Mouse (Mus musculus) embryonic facial prominence, embryonic 10.5 days (tissue): Measurements from ENCODE around the gene Rnf207. TPM values are rescaled to one million over a fixed set of nuclear protein-coding genes. Genes with fewer than 3 reads are reported as not detected.

Experiments used
- DNase-seq: peaks from one replicate; pipeline ENCODE4 v3.0.0-alpha.2; 2017; ENCODE audit warnings: low spot score
- H3K27ac ChIP-seq: fragments of 300-500 bp; sonication (generic); replicated peaks from 2 replicates; pipeline ENCODE4 v1.5.1; 2016; ENCODE audit warnings: mild to moderate bottlenecking
- H3K27me3 ChIP-seq: fragments of 300-500 bp; sonication (generic); replicated peaks from 2 replicates; pipeline ENCODE4 v1.6.1; 2016; ENCODE audit warnings: low read depth, mild to moderate bottlenecking; ENCODE audit not compliant: poor library complexity, severe bottlenecking
- H3K36me3 ChIP-seq: fragments of 300-500 bp; sonication (generic); replicated peaks from 2 replicates; pipeline ENCODE4 v1.6.1; 2016; ENCODE audit warnings: mild to moderate bottlenecking, moderate library complexity
- H3K4me1 ChIP-seq: fragments of 300-500 bp; sonication (generic); 2 replicates; pipeline ENCODE4 v1.6.1; 2016
- H3K4me3 ChIP-seq: fragments of 300-500 bp; sonication (generic); 2 replicates; pipeline ENCODE4 v1.5.1; 2016; ENCODE audit warnings: mild to moderate bottlenecking, moderate library complexity
- H3K9me3 ChIP-seq: fragments of 300-500 bp; sonication (generic); 2 replicates; pipeline ENCODE4 v1.6.1; 2016; ENCODE audit warnings: mild to moderate bottlenecking
- WGBS: fragments of 180-500 bp; shearing (Covaris S2); methylation state at CpG from one replicate; pipeline ENCODE4 v1.1.7; 2016; 5-methylcytosine and 5-hydroxymethylcytosine counted together
- polyA plus RNA-seq: library from polyadenylated mRNA; unstranded; fragments of >200 nt; fragmentation: Nextera tagmentation; extraction: Ambion mirVana; gene quantifications from 2 replicates; pipeline ENCODE4 v1.2.1, GENCODE M21; 2016

Gene Rnf207
- polyA plus RNA-seq, 1 experiment from 2014 or later: 2.3 TPM

GRCm38 (mm10) chr4:152263512-152264176 lies 55.1 kb downstream of the Rnf207 start:
- H3K36me3 ChIP-seq: peaks cover 6% of the 10 kb centered on the region
- H3K4me1 ChIP-seq: peaks cover 63% of the 10 kb centered on the region
- peak overlapping the region; percentile 42; the same call in 1 of the 2 replicates for H3K27ac ChIP-seq
- DNase-seq: peak; percentile 69
- WGBS: 23% methylated on average over 10 of the region's 10 CpGs
- no peaks in the 10 kb centered on the region for H3K9me3 ChIP-seq
- H3K27me3 ChIP-seq: no peaks in the 10 kb centered on the region
- H3K4me3 ChIP-seq: no peak overlapping the region

- WGBS: 56% methylated on average over 9 of the region's 9 CpGs
- Histone ChIP-seq H3K36me3 (peaks cover 6% of the 10 kb centered on the region), H3K27ac (peak overlapping the region; percentile 42; the same call in 1 of the 2 replicates), H3K27me3 (no peaks in the 10 kb centered on the region), H3K4me3 (no peak overlapping the region), H3K9me3 (no peaks in the 10 kb centered on the region), H3K4me1 (peaks cover 59% of the 10 kb centered on the region)
- DNase-seq: no peak
Observed at GRCm38 (mm10) chr4:152263089-152263488, 55.7 kb downstream of the Rnf207 start.

- H3K9me3 ChIP-seq: no peaks in the 10 kb centered on the region
- H3K4me1 ChIP-seq: peaks cover 51% of the 10 kb centered on the region
- H3K27me3 ChIP-seq: no peaks in the 10 kb centered on the region
- H3K27ac ChIP-seq: no peak overlapping the region; the same call in 1 of the 2 replicates
- no peak for DNase-seq
- peaks cover 6% of the 10 kb centered on the region for H3K36me3 ChIP-seq
- H3K4me3 ChIP-seq: no peak overlapping the region
- WGBS: 72% methylated on average over 9 of the region's 9 CpGs
Observed at GRCm38 (mm10) chr4:152262187-152262586, 56.6 kb downstream of the Rnf207 start.

- 92% methylated on average over 8 of the region's 8 CpGs for WGBS
- H3K27me3 ChIP-seq: no peaks in the 10 kb centered on the region
- H3K27ac ChIP-seq: no peak overlapping the region
- DNase-seq: no peak
- H3K4me3 ChIP-seq: no peak overlapping the region
- peaks cover 41% of the 10 kb centered on the region for H3K4me1 ChIP-seq
- H3K36me3 ChIP-seq: peaks cover 6% of the 10 kb centered on the region
- H3K9me3 ChIP-seq: no peaks in the 10 kb centered on the region
Observed at GRCm38 (mm10) chr4:152260451-152260850, 58.3 kb downstream of the Rnf207 start.

GRCm38 (mm10) chr4:152257070-152257469 lies 61.7 kb downstream of the Rnf207 start:
- WGBS: 78% methylated on average over 6 of the region's 6 CpGs
- H3K27ac ChIP-seq: no peak overlapping the region
- no peaks in the 10 kb centered on the region for H3K27me3 ChIP-seq
- H3K4me1 ChIP-seq: peaks cover 27% of the 10 kb centered on the region
- H3K36me3 ChIP-seq: peaks cover 6% of the 10 kb centered on the region
- no peak for DNase-seq
- no peak overlapping the region for H3K4me3 ChIP-seq
- H3K9me3 ChIP-seq: no peaks in the 10 kb centered on the region

Other genes starting within 250 kb of the Rnf207 start
- gene Plekhg5, start 246.5 kb downstream of the Rnf207 start, polyA plus RNA-seq: 11.7 and 13.2 TPM in 2 replicates
- 1.0 and 1.3 TPM in 2 replicates for gene Tnfrsf25, start 203.1 kb downstream of the Rnf207 start, polyA plus RNA-seq
- 7.5 and 10.3 TPM in 2 replicates for gene Espn, start 166.6 kb downstream of the Rnf207 start, polyA plus RNA-seq
- 0.11 and 1.0 TPM in 2 replicates for gene Hes2, start 160.1 kb downstream of the Rnf207 start, polyA plus RNA-seq
- 51.8 and 55.5 TPM in 2 replicates for gene Acot7, start 140.9 kb downstream of the Rnf207 start, polyA plus RNA-seq
- gene Gpr153, start 44.8 kb downstream of the Rnf207 start, polyA plus RNA-seq: 2.7 and 4.0 TPM in 2 replicates
- gene Hes3, start 27.3 kb downstream of the Rnf207 start, polyA plus RNA-seq: 0.10 and 2.3 TPM in 2 replicates
- 29.5 and 30.2 TPM in 2 replicates for gene Icmt, start 21.8 kb downstream of the Rnf207 start, polyA plus RNA-seq
- gene Rpl22, start 6.7 kb upstream of the Rnf207 start, polyA plus RNA-seq: 360 and 367 TPM in 2 replicates
- gene Chd5, start 19.7 kb upstream of the Rnf207 start, polyA plus RNA-seq: 0.05 TPM in 2 replicates
- gene Nphp4, start 157.7 kb upstream of the Rnf207 start, polyA plus RNA-seq: 4.9 and 5.9 TPM in 2 replicates
- gene Kcnab2, start 158.9 kb upstream of the Rnf207 start, polyA plus RNA-seq: 7.3 and 7.6 TPM in 2 replicates